Mouse (Mus musculus): Measurements from ENCODE around the gene Slc40a1. TPM values are rescaled to one million over a fixed set of nuclear protein-coding genes. Genes with fewer than 3 reads are reported as not detected.

Gene Slc40a1
- total and polyA plus RNA-seq, 3 experiments = 36.8 to 74.7 TPM; not detected in 1

GRCm38 (mm10) chr1:45891986-45892385 lies 34.3 kb downstream of the Slc40a1 start:
- no peak for DNase-seq (ENCODE audit: low read depth, low spot score)
- Histone ChIP-seq H3K4me3 (ENCODE audit: control insufficient read depth in 1 of 2, insufficient read depth in 1 of 2, low read depth in 2 of 2, low read length in 2 of 2) (no peak overlapping the region), H3K36me3 (ENCODE audit: control insufficient read depth in 1 of 2, insufficient read depth in 2 of 2, low read length in 2 of 2) (no peaks in the 10 kb centered on the region), H3K4me1 (ENCODE audit: control insufficient read depth in 1 of 2, insufficient read depth in 2 of 2, low read length in 2 of 2) (no peaks in the 10 kb centered on the region), H3K27me3 (ENCODE audit: control insufficient read depth in 1 of 2, insufficient read depth in 2 of 2, low read length in 2 of 2) (no peaks in the 10 kb centered on the region), H3K9ac (ENCODE audit: control insufficient read depth, low read depth, low read length, poor library complexity, severe bottlenecking) (no peak overlapping the region), H3K27ac (ENCODE audit: control insufficient read depth, low read depth, low read length) (no peak overlapping the region), H3K9me3 (replicated peaks; ENCODE audit: insufficient read depth, low read length) (no peaks in the 10 kb centered on the region), H3K79me2 (ENCODE audit: control insufficient read depth, insufficient read depth, low read length, poor library complexity) (no peaks in the 10 kb centered on the region)
- TF ChIP-seq TBP (IDR thresholded peaks at IDR 0.05; ENCODE audit: low read depth, low read length) = no peak
- TF ChIP-seq NELFE (IDR thresholded peaks at IDR 0.05; ENCODE audit: low read depth, low read length) = no peak
- no peak for TF ChIP-seq RCOR1 (IDR thresholded peaks at IDR 0.05; ENCODE audit: low read depth, low read length)
- no peak for TF ChIP-seq HCFC1 (IDR thresholded peaks at IDR 0.05; ENCODE audit: low read depth, low read length)
- TF ChIP-seq NRF1 (IDR thresholded peaks at IDR 0.05; ENCODE audit: insufficient read depth, low read depth, low read length, poor library complexity, severe bottlenecking) = no peak
- TF ChIP-seq GATA1 (IDR thresholded peaks at IDR 0.05; ENCODE audit: low read depth, low read length) = no peak
- TF ChIP-seq MYB (IDR thresholded peaks at IDR 0.05; ENCODE audit: low read depth, low read length) = no peak
- no peak for TF ChIP-seq ZC3H11A (IDR thresholded peaks at IDR 0.05; ENCODE audit: low read depth, low read length)
- no peak for TF ChIP-seq MAFK (IDR thresholded peaks at IDR 0.05; ENCODE audit: borderline replicate concordance, low read depth, low read length)
- TF ChIP-seq MAX (IDR thresholded peaks at IDR 0.05; ENCODE audit: low read length) = no peak
- TF ChIP-seq TCF12 (IDR thresholded peaks at IDR 0.05; ENCODE audit: low read depth, low read length) = no peak
- TF ChIP-seq EP300 (IDR thresholded peaks at IDR 0.05; ENCODE audit: low read depth in 1 of 2, low read length in 2 of 2) = no peak
- TF ChIP-seq ELF1 (IDR thresholded peaks at IDR 0.05; ENCODE audit: low read depth, low read length) = no peak
- no peak for TF ChIP-seq RAD21 (IDR thresholded peaks at IDR 0.05; ENCODE audit: low read depth, low read length)
- TF ChIP-seq MAZ (IDR thresholded peaks at IDR 0.05; ENCODE audit: low read depth, low read length) = no peak
- no peak for TF ChIP-seq CHD2 (IDR thresholded peaks at IDR 0.05; ENCODE audit: low read length)
- no peak for TF ChIP-seq CHD1 (IDR thresholded peaks at IDR 0.05; ENCODE audit: low read depth, low read length)

GRCm38 (mm10) chr1:45890173-45890572 lies 36.1 kb downstream of the Slc40a1 start, which contains the start of gene Gm5269:
TSS of gene Gm5269 (minus strand) at chr1:45890273.
- H3K4me1 ChIP-seq (ENCODE audit: control insufficient read depth in 1 of 2, insufficient read depth in 2 of 2, low read length in 2 of 2) = no peaks in the 10 kb centered on the region

More at GRCm38 (mm10) chr1:45890173-45890572, 36.1 kb downstream of the Slc40a1 start, which contains the start of gene Gm5269:
- Histone ChIP-seq H3K27ac (ENCODE audit: control insufficient read depth, low read depth, low read length) (no peak within 1 kb of the TSS), H3K9ac (ENCODE audit: control insufficient read depth, low read depth, low read length, poor library complexity, severe bottlenecking) (no peak within 1 kb of the TSS), H3K27me3 (ENCODE audit: control insufficient read depth in 1 of 2, insufficient read depth in 2 of 2, low read length in 2 of 2) (no peaks in the 10 kb centered on the region), H3K36me3 (ENCODE audit: control insufficient read depth in 1 of 2, insufficient read depth in 2 of 2, low read length in 2 of 2) (no peaks in the 10 kb centered on the region), H3K79me2 (ENCODE audit: control insufficient read depth, insufficient read depth, low read length, poor library complexity) (no peaks in the 10 kb centered on the region), H3K9me3 (replicated peaks; ENCODE audit: insufficient read depth, low read length) (no peaks in the 10 kb centered on the region), H3K4me3 (ENCODE audit: control insufficient read depth in 1 of 2, insufficient read depth in 1 of 2, low read depth in 2 of 2, low read length in 2 of 2) (no peak within 1 kb of the TSS)
- TF ChIP-seq ZMIZ1 (IDR thresholded peaks at IDR 0.05; ENCODE audit: low read depth, low read length) = no peak
- TF ChIP-seq TBP (IDR thresholded peaks at IDR 0.05; ENCODE audit: low read depth, low read length) = no peak
- TF ChIP-seq ZKSCAN1 (IDR thresholded peaks at IDR 0.05; ENCODE audit: low read depth, low read length) = no peak
- no peak for TF ChIP-seq CTCF (IDR thresholded peaks at IDR 0.05 in 2 of 3, conservative IDR thresholded peaks at IDR 0.05 in 1 of 3; ENCODE audit: control insufficient read depth in 1 of 3, insufficient read depth in 1 of 3, low read depth in 2 of 3, low read length in 3 of 3, poor library complexity in 1 of 3, severe bottlenecking in 1 of 3)
- no peak for TF ChIP-seq MEF2A (IDR thresholded peaks at IDR 0.05; ENCODE audit: extremely low read depth, insufficient replicate concordance, low read depth, low read length, poor library complexity, severe bottlenecking)
- no peak for TF ChIP-seq E2F4 (IDR thresholded peaks at IDR 0.05; ENCODE audit: borderline replicate concordance, low read depth, low read length)
- TF ChIP-seq GABPA (IDR thresholded peaks at IDR 0.05; ENCODE audit: low read depth, low read length) = no peak
- DNase-seq (ENCODE audit: low read depth, low spot score) = no peak

Measured in MEL (cell line).